Mouse (Mus musculus) MEL-GATA-1-ER (cell line): ENCODE data around the gene B3gnt9.

Experiments
- DNase-seq: peaks from one replicate; pipeline ENCODE4 v3.0.0-alpha.2; 2012; ENCODE audit warnings: low read depth; ENCODE audit errors: extremely low read depth

The B3gnt9 gene

DNA sequence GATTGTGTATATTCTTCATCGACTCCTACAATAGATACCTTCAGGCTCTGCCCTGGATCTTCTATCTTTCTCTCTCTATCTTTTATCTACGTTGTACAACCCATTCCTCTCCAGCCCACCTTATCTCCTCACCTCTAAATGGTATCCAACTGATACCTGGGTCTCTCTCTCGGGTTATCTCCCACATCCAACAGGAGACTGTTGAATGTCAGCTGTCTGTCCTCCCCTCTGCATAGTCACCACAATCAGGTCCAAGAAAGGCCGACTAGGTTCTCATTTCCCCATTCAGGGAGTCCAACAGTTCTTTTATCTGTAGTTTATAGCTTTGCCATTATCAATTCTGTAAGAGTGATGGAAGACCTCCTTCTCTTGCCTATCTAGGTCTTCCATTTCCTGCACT, 27.3 kb upstream of the B3gnt9 start:
- no peak for DNase-seq

DNA sequence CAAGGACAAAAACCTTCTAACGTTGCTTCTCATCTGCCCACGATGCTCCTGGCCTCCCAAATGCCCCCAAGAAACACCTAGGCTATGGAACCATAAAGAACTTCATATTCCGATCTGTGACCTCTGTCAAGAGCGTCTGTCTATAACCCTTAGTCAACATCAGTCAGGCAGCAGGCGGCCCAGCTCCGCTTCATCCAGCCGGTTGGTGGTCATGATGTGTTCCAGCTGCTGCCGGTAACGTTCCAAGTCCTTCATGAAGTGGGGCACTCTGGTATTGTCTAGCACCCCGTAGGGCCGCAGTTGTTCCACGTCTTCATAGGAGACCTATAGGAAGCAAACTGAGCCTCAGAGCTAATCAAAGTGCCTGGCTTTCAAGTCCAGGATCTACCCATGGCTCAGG, 26.9 kb upstream of the B3gnt9 start:
- no peak for DNase-seq

GRCm38 (mm10) chr8:105280567-105280966, 25.6 kb upstream of the B3gnt9 start:
- no peak for DNase-seq

GRCm38 (mm10) chr8:105278911-105279334, 24.0 kb upstream of the B3gnt9 start:
- no peak for DNase-seq

DNA sequence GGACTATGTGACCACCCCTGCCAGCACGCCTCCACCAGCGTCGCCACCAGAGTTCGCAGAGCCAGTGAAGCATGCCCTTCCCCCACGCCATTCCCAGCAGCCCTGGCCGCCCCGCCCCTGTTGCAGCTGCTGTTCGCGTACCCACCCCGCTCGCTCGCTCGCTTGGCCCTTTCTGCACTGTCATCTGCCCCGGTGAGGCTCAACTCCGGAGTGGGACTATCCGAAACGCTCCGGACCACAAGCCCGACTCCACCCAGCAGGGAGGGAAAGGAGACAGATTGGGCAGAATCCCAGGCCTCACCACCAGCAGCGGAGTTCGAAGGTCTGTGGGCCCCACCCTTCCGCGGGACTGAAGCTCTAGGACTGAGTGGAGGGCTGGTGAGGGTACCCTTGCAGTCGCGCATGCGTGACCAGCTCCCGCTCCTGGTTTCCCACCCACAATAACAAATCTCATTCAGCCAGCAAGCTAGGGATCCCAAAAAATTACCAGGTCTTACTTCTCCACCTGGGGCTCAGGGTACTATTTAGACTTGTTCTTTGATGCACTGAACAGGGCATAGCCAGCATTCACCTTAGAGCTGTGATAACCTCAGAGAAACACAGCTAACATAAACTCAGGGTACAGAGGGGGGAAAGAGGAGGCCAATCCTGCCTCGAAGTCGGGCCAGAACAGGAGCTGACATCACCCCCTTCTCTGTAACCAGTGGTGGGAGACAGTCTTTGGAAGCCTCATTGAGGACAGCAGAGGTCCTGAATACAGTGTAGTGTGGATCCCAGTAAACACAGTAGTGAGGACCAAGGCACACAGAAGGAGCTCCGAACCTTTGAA, 21.6 kb upstream of the B3gnt9 start:
- DNase-seq, result no peak

DNA sequence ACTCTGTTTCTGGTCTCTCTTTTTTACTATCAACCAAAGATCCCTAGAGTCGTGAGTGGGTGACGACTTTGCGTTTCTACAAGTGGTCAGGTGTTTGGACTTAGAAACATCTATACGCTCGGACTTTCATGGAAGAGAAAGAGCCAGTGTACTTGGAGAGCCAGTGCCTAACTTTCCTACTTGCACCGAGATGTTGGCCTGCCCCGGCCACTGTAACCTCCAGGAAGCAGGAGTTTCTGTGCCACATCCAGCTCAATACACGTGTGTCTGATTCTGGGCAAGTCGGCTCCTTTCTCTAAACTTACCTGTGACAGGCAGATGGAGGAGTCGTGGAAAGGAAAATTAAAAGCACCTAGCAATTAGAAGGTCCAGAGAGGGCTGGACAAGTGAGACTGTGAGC, 20.9 kb upstream of the B3gnt9 start, which contains the start of gene Nol3:
TSS of gene Nol3 (plus strand) at position 301 of the 400 bp plus-strand sequence.
- DNase-seq, result no peak

- no peak for DNase-seq
These were observed 20.4 kb upstream of the B3gnt9 start for GRCm38 (mm10) chr8:105275387-105275786.

DNA sequence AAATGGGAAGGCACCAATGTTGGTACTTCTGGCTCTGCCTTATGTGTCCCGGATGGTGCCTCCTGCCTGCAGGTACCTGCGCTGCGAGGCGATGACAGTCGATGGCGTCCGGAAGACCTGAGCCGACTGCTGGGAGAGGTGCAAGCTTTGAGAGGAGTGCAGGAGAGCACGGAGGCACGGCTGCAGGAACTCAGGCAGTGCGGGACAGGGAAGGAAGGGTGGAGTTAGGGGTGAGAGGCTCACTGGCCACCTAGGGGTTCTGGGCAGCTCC, 15.9 kb upstream of the B3gnt9 start:
- DNase-seq, result no peak

DNA sequence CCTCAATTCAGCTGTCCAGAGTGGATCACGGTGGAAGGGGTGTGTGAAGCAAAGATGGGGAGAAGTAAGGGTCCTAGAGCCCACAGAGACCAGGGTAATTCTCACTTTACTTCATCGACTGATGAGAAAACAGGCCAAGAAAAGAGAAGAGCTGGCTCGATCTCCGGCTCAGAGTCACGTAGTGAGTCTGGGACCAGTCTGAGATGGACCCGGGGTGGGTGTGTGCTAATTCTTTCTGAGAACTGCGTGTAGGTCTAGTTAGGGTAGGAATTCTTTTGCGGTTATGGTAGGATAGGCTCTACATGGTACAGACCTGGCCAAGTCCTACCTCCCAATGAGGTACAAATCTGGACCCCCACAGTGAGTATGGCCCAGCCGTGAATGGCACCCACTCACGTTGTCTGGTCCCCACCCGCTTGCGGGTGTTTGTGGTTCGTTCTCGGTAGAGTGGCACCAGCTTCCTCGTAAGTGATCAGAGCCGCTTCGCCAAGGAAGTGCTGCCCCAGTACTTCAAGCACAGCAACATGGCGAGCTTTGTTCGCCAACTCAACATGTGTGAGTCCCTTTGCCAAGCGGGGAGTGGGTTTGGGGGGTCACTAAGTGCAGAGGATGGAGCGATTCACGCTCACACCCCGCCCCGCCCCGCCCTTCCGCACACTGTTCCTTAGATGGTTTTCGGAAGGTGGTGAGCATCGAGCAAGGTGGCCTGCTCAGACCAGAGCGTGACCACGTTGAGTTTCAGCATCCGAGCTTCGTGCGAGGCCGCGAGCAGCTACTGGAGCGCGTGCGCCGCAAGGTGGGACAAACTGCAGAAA, 15.4 kb upstream of the B3gnt9 start:
- no peak for DNase-seq

DNA sequence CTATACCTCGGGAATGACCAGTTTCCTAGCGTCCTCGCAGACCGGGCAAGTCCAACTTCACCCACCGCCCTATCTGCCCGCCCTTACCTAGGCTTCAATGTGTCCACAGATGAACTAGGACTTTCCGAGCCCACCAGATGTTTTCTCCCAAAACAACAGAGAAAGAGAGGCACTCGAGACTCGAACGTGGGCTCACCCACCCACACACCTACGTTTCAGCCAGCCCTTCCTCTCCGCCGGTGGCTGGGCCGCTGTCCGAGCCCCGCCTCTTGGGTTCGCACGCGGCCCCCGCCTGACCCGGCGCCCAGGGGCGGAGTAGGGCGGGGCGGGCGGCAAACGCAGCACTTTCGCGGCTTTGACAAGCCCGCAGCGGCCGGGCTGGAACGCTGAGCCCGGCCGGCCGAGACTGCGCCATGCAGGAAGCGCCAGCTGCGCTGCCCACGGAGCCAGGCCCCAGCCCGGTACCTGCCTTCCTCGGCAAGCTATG, 14.6 kb upstream of the B3gnt9 start, which contains the start of gene Hsf4:
TSS of gene Hsf4 (plus strand) at position 341 of the 487 bp plus-strand sequence.
- DNase-seq, result no peak

- no peak for DNase-seq
These were observed 14.1 kb upstream of the B3gnt9 start for GRCm38 (mm10) chr8:105269075-105269458.

- no peak for DNase-seq
These were observed 13.6 kb upstream of the B3gnt9 start for GRCm38 (mm10) chr8:105268342-105269074.

DNA sequence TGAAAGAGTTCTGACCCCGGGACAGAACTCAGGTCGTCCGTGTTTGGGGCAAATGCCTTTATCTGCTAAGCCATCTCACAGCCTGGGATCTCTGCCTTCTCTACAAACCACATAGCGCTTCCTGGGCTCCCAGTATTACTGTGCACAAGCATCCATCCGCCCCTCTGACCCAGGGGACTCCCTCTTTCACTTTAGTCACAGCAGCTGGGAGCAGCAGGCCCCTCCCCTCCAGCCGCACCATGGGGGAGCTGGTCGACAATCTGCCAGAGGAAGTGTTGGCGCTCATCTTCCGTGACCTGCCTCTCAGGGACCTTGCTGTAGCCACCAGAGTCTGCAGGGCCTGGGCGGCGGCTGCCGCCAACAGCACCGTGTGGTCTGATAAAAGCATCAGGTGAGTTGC, 11.8 kb upstream of the B3gnt9 start:
- no peak for DNase-seq

DNA sequence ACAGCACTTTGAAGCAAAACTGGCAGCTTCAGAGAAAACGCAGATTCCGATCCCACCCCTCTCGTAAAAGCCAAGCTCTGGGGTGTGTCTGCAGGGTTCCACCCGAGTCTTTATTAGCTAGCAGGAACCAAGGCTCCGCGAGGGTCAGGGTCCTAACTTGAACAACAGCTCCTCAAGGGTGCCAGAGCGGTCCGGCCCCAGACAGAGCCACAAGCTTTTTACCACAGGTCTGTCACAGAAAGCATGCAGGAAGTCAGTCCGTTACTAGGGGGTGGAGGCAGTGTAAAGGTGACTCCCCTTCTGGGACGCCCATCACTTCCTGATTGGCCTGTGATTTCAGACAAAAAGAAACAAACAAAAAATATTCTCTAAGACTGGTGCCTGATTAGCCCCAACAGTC, 10.2 kb upstream of the B3gnt9 start:
- DNase-seq, result peak; percentile 78

DNA sequence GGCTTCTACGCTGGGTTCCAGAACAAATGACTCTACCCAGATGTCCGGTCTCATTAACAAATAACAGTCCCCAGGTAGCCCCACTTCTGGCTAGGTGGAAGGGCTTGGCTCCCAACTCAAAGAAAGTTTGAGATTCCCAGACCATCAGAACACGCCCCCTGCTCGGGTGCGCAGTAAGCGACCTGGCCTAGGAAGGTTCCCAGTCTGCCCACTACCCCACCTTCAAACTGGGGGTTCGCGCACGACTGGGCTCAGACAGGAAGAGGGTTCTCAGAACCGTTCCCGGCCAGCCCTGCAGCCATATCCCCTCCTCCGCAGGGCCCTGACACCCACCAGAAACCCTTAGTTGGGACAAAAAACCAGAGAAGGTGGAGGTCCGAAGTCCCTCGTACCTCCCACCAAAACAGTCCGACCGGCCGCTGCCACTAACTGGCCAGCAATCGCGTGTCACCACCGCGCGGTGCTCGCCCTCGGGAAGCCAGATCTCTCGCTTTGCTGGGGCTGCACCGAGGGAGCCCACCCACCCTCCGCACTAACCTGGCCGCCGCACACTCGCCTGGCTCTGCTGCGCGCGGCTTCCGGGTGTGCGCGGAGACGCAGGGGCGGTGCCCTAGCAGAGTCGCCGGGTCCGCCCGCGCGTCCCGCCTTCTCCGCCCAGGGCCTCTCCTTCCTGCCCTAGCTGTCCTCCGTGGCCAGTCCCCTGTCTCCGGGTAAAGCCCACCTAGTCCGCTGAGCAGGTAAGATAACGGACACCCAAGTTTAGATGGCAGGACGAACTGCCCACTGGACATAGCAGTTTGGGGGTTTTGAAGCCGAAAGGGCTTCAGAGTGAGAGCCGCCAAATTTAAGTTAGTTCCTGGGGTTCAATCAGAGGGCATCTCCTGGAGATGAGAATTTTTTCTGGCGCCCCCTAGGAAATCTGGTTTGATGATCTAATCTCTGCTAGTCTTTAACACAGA, 9.3 kb upstream of the B3gnt9 start, which contains the start of the genes Tradd and Fbxl8:
TSS of gene Tradd (minus strand) at position 586 of the 959 bp plus-strand sequence.
TSS of gene Fbxl8 (plus strand) at position 625 of the 959 bp plus-strand sequence.
- peak; percentile 25 for DNase-seq

- DNase-seq, result peak; percentile 40
These were observed 8.4 kb upstream of the B3gnt9 start for GRCm38 (mm10) chr8:105263244-105263912.

DNA sequence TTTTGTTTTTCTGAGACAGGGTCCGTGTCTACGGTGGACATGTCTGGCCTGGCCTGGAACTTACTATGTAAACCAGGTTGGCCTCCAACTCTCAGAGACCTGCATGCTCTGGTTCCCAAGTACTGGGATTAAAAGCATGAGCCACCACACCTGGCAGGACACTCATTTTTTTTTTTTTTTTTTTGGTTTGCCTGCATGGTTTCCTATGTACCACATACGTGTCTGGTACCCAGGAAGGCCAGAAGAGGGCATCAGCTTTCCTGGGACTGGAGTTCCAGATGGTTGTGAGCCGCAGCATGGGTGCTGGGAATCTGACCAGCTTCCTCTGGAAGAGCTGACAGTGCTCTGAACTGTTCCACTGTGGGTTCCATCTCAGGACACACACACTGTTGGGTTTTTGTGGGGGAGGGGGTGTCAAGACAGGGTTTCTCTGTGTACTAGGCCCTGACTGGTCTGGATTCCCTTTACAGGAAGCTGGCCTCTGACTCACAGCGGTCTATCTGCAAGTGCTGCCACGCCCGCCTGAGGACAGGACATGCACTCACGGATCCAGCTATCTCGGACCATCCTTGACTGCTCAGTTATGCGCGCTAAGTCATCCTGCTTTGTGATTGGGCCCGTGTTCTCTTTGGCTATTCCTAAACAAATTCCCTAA, 6.5 kb upstream of the B3gnt9 start:
- peak; percentile 54 for DNase-seq

DNA sequence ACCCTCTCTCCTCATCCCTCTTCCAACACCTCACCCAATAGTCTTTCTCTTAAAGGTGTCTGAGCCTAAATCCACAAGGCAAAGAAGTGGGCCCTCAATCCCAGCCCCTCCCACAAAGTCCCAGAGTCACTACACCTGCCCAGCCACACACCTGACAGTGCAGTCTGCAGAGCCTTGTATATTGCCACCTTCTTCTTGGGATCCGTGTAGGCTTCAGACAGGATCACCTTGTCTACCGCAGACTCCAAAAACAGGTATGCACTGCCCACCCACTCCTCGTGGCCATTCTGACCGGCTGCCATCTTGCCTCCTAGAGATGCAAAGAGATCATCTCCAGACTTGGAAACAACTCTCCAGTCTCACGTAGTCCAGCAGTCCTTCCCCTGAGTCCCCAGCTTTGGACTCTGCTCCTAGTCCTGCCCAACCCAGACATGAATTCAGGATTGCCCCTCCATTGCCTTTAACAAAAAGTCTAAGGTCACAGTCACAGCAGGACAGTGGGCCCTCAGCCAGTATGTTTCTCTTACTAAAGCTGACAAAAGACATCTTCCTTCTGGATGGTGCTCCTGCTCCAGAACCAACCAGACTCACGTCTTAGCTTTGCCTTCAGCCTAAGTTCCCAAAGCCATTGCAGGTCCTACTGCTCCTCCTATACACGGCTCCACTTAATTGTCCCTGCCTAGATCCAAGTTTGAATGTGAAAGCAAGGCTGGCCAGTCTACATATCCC, 5.6 kb upstream of the B3gnt9 start:
- DNase-seq, result no peak
